Mouse (Mus musculus): ENCODE results near the gene Serpina5.

DNA sequence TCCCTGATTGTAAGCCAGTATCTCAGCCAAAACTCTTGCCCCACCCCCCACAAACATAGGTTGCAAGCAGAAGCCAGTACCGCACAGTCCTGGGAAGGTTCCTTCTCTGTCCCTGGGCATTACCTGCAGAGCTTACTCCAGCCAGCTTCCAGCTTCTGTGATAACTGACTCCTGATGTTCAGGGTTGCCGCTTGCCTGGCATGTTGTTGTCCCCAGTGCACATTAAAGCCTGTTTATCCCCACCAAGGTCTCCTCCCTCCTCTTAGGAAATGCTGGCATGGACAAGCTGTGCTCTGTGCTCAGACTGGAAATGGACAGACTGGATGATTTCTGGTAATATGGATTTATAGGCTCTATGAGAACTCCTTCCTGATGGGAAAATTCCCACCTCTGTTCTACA lies 52.7 kb downstream of the Serpina5 start, which contains the start of gene Serpina3c:
- TF ChIP-seq CTCF (IDR thresholded peaks at IDR 0.05; ENCODE audit: extremely low read depth, insufficient read length, insufficient replicate concordance, low read depth, low read length), result no peak
- no peak for TF ChIP-seq POLR2A (IDR thresholded peaks at IDR 0.05; ENCODE audit: low read depth, low read length)
